Mouse (Mus musculus) stomach, embryonic 16.5 days (tissue): Measurements from ENCODE around the gene Tmem198. TPM values are rescaled to one million over a fixed set of nuclear protein-coding genes. Genes with fewer than 3 reads are reported as not detected.

Source experiments
- ATAC-seq: fragments of 200-750 bp; cut with Nextera tagmentation; 2 replicates; pipeline ENCODE4 v1.8.0; 2017; ENCODE audit warnings: moderate number of reproducible peaks, moderate TSS enrichment; ENCODE audit not compliant: insufficient read depth, low FRiP score
- H3K27ac ChIP-seq: fragments of 300-500 bp; sonication (generic); 2 replicates; pipeline ENCODE4 v1.5.1; 2014; ENCODE audit warnings: low read length
- H3K27me3 ChIP-seq: fragments of 300-500 bp; sonication (generic); 2 replicates; pipeline ENCODE4 v1.6.1; 2014; ENCODE audit warnings: low read length, control low read depth, mixed read lengths; ENCODE audit not compliant: control insufficient read depth, insufficient read depth
- H3K36me3 ChIP-seq: fragments of 300-500 bp; sonication (generic); 2 replicates; pipeline ENCODE4 v1.6.1; 2014; ENCODE audit warnings: low read length; ENCODE audit not compliant: control insufficient read depth, insufficient read depth
- H3K4me1 ChIP-seq: fragments of 300-500 bp; sonication (generic); 2 replicates; pipeline ENCODE4 v1.6.1; 2014; ENCODE audit warnings: low read length, control low read depth, mixed read lengths; ENCODE audit not compliant: control insufficient read depth, insufficient read depth
- H3K4me2 ChIP-seq: fragments of 300-500 bp; sonication (generic); 2 replicates; pipeline ENCODE4 v1.6.1; 2014; ENCODE audit warnings: low read depth, low read length, mixed read lengths
- H3K4me3 ChIP-seq: fragments of 300-500 bp; sonication (generic); replicated peaks from 2 replicates; pipeline ENCODE4 v1.5.1; 2014; ENCODE audit warnings: mild to moderate bottlenecking, low read length
- H3K9ac ChIP-seq: fragments of 300-500 bp; sonication (generic); 2 replicates; pipeline ENCODE4 v1.6.1; 2014; ENCODE audit warnings: low read length
- H3K9me3 ChIP-seq: fragments of 300-500 bp; sonication (generic); replicated peaks from 2 replicates; pipeline ENCODE4 v1.6.1; 2016; ENCODE audit warnings: low read length, control low read depth; ENCODE audit not compliant: control insufficient read depth
- WGBS: fragments of 180-500 bp; shearing (Covaris S2); extraction: QIAGEN DNeasy Blood & Tissue Kit; methylation state at CpG from one replicate; pipeline ENCODE4 v1.1.7; 2014; 5-methylcytosine and 5-hydroxymethylcytosine counted together
- polyA plus RNA-seq: library from polyadenylated mRNA; unstranded; fragments of >200 nt; fragmentation: Nextera tagmentation; extraction: Ambion mirVana; gene quantifications from 2 replicates; pipeline ENCODE4 v1.2.1, GENCODE M21; 2015

Gene Tmem198
- polyA plus RNA-seq, 1 experiment from 2014 or later, result 2.1 TPM

DNA sequence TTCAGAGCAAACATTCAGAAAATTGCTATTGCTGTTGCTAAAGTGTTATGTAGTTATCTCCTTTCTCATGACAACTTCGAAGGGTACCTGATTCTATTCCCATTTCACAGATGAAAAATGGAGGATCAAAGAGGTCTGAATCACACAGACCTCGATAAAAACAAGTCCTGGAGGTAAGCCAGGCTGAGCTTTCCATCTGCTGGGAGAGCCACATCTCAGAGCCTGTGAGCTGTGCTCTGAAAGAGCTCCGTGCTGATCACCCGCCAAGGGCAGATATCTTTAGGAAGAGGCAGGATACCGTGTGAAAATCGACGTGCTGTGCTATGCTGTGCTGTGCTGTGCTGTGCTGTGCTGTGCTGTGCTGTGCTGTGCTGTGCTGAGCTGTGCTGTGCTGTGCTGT, 19.0 kb upstream of the Tmem198 start:
- Histone ChIP-seq H3K4me1 (peaks cover 22% of the 10 kb centered on the region; the same call in 1 of the 2 replicates), H3K4me2 (no peak overlapping the region), H3K4me3 (no peak overlapping the region), H3K9ac (no peak overlapping the region), H3K9me3 (no peaks in the 10 kb centered on the region), H3K36me3 (no peaks in the 10 kb centered on the region), H3K27me3 (peaks cover 17% of the 10 kb centered on the region), H3K27ac (no peak overlapping the region)
- no peak for ATAC-seq
- WGBS, result 69% methylated on average over 7 of the region's 7 CpGs

DNA sequence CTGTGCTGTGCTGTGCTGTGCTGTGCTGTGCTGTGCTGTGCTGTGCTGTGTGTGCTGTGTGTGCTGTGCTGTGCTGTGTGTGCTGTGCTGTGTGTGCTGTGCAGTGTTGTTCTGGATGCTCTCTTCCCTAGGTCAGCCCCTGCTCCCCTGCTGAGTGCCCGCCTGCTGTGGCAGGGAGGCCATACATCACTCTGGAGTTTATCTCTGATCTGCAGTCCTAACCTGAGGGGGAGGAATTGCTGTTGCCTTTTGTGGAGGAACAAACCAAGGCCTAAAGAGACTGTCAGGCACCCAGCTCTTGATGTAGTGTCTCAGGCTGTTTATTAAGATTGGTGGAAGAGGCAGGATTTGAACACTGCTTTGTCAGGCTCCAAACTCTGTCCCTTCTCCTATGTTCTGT, 16.7 kb upstream of the Tmem198 start:
- H3K27ac ChIP-seq, result no peak overlapping the region
- no peak overlapping the region for H3K4me3 ChIP-seq
- H3K36me3 ChIP-seq, result no peaks in the 10 kb centered on the region
- H3K9me3 ChIP-seq, result no peaks in the 10 kb centered on the region
- no peak for ATAC-seq
- 44% methylated on average over 1 of the region's 1 CpGs for WGBS
- peaks cover 19% of the 10 kb centered on the region; the same call in 1 of the 2 replicates for H3K4me1 ChIP-seq
- H3K9ac ChIP-seq, result no peak overlapping the region
- peaks cover 6% of the 10 kb centered on the region for H3K27me3 ChIP-seq
- H3K4me2 ChIP-seq, result no peak overlapping the region

DNA sequence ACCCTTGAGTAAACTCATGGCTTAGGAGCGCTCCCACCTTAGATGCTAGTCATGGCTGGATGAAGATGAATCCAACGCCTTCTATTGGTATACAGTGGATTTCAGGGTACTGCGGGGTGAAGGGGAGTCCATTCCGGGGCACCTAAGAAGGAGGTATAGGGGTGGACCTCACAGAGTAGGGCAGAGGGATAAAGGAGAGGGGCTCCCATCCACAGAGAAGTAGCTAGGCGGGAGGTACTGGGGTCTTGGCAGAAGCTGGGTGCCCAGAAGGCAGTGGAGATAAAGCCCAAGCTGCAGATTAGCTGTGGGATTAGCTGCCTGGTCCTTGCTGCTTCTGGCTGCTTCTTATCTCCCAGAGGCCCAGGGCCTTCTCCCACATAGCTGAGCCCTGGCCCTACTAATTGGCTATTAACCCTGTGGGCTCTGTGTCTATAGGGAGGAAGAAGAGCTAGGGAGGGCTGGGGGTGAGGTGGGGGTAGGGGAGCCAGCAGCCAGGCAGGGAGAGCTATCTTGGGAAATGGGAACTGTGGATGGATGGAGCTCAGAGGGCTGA, 15.6 kb upstream of the Tmem198 start:
- ATAC-seq, result no peak
- Histone ChIP-seq H3K9me3 (no peaks in the 10 kb centered on the region), H3K27me3 (peaks cover 6% of the 10 kb centered on the region), H3K4me2 (no peak overlapping the region), H3K9ac (peak overlapping the region; percentile 44; the same call in 1 of the 2 replicates), H3K27ac (no peak overlapping the region), H3K36me3 (no peaks in the 10 kb centered on the region), H3K4me3 (no peak overlapping the region), H3K4me1 (peaks cover 15% of the 10 kb centered on the region; the same call in 1 of the 2 replicates)
- 76% methylated on average over 5 of the region's 5 CpGs for WGBS

DNA sequence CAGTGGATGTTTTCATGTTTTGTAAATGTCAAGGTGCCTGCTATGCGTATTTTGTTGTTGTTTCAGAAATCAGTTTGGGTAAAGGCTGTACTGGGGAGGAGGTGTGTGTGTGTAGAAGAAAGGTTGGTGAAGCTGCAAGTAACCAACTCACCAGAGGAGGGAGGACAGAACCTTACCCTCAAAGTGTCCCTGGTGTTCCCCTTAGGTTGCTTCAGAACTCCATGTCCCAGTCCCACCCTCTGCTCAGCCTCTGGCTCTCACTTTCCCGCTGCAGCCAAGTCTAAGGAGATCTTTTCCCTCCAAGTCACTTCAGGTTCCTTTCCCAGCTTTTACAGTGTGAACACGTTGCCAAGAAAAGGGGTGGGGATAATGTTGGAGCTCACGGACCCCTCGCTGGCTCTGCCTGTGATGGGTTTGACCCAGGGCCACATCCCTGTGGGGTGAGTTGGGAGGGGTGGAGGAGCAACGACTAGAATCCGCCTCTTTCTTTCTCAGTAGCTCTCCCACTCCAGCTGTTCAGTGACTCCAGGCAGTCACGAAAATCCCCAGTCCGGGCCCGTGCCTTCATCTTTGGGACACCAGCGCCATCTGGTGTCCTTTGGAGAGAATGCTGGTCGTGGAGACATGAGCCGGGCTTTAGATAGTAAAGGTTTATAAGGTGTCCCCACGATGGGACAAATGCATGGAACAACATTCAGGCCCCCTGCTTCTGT, 12.0 kb upstream of the Tmem198 start:
- Histone ChIP-seq H3K4me3 (no peak overlapping the region), H3K9me3 (no peaks in the 10 kb centered on the region), H3K27ac (no peak overlapping the region), H3K36me3 (no peaks in the 10 kb centered on the region), H3K9ac (peak overlapping the region; percentile 47; the same call in 1 of the 2 replicates), H3K27me3 (peaks cover 9% of the 10 kb centered on the region), H3K4me1 (peaks cover 6% of the 10 kb centered on the region; the same call in 1 of the 2 replicates), H3K4me2 (no peak overlapping the region)
- ATAC-seq, result peak; percentile 82
- 9% methylated on average over 14 of the region's 14 CpGs for WGBS

DNA sequence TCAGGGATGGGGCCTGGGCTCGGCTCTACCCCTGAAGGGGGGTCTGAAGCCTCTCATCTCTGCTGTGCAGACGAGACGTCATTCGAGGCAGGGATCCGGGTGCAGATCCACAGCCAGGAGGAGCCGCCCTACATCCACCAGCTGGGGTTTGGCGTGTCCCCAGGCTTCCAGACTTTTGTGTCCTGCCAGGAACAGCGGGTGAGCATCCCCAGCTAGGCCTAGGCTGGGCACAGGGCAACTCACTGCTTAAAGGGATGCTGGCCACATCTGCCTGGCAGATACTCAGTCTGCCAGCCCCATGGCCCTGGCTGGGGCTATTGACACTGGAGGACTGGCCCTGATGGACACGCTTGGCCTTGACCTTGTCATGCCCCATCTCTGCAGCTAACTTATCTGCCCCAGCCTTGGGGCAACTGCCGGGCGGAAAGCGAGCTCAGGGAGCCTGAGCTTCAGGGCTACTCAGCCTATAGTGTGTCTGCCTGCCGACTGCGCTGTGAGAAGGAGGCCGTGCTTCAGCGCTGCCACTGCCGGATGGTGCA, 10.0 kb upstream of the Tmem198 start:
- Histone ChIP-seq H3K27ac (no peak overlapping the region), H3K27me3 (peaks cover 9% of the 10 kb centered on the region), H3K4me3 (no peak overlapping the region), H3K36me3 (peaks cover 3% of the 10 kb centered on the region; the same call in 1 of the 2 replicates), H3K9me3 (no peaks in the 10 kb centered on the region), H3K4me1 (peaks cover 6% of the 10 kb centered on the region; the same call in 1 of the 2 replicates), H3K9ac (no peak overlapping the region), H3K4me2 (no peak overlapping the region)
- ATAC-seq, result no peak
- 78% methylated on average over 17 of the region's 17 CpGs for WGBS

DNA sequence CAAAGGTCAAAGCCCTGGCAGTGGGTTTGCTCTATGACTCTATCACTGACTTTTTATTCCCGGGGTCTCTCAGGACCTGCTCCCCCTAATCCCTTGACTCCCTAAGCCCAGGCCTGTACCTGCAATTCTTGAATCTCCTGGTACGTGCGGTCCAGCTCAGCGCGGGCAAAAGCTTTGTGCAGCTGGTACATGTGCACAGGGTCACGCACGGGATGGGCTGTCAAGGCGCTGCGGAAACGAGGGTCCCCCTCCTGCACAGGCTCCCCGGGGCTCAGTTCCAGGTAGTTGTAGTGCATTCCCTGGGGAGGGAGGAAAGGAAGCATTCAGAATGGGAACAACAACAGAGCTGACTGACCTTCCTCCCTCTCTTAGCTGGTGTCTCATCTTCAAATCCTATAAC, 2.9 kb upstream of the Tmem198 start:
- ATAC-seq, result no peak
- Histone ChIP-seq H3K9ac (no peak overlapping the region), H3K4me2 (no peak overlapping the region), H3K36me3 (peaks cover 13% of the 10 kb centered on the region), H3K4me3 (no peak overlapping the region), H3K4me1 (peaks cover 18% of the 10 kb centered on the region; the same call in 1 of the 2 replicates), H3K9me3 (no peaks in the 10 kb centered on the region), H3K27me3 (peaks cover 10% of the 10 kb centered on the region; the same call in 1 of the 2 replicates), H3K27ac (no peak overlapping the region)
- WGBS, result 92% methylated on average over 11 of the region's 11 CpGs

DNA sequence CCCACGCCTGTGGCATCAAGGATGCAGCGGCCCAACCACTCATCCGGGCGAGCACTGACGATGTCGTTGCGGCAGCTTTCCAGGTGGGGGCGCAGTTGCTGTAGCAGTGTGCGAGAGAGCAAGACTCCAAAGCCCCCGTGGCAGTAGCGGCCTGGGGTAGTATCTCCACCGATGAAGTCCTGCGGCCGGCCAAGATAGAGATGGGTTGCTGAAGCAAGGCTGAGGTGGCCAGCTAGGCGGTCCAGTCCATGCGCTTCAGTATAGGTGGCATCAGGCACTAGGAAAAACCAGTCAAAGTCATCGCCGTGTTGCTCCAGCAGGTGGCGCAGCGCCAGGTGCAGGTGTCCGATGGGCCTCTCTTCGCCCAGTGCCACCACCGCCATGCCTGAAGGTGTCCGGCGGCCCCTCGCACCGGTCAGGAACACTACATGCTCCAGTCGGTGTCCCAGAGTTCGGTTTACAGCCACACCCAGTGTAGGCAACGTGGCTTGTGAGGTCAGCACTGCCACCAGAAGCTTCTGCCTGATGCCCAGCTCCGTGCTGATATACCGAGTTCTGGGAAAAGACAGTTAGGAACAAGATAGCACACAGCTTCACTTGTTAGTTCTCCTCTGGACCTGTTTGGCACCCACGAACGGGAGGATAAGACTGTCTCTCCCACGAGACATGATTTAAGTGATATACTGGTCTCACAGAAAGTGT, 1.9 kb upstream of the Tmem198 start:
- Histone ChIP-seq H3K36me3 (peaks cover 13% of the 10 kb centered on the region), H3K9ac (no peak overlapping the region), H3K4me3 (peak overlapping the region; percentile 20; the same call in 1 of the 2 replicates), H3K27ac (no peak overlapping the region), H3K4me2 (peak overlapping the region; percentile 51), H3K9me3 (no peaks in the 10 kb centered on the region), H3K4me1 (peaks cover 18% of the 10 kb centered on the region; the same call in 1 of the 2 replicates), H3K27me3 (peaks cover 18% of the 10 kb centered on the region; the same call in 1 of the 2 replicates)
- no peak for ATAC-seq
- 16% methylated on average over 35 of the region's 35 CpGs for WGBS

DNA sequence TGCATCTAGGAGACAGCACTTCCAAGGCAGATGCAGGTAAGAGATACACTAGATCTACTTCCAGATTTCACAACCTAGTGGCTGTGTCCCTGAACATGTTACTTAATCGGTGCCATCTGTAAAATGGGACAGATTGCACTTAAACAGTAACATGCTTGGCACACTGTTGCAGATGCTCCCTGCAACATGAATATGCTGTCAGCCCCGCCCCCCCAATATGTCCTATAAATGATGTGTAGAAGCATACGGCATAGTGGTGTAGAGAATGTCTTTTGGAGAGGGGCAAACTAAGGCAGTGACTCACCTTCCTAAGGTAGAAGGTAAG, 1.4 kb upstream of the Tmem198 start:
- Histone ChIP-seq H3K4me3 (peak overlapping the region; percentile 75), H3K4me2 (peak overlapping the region; percentile 51), H3K4me1 (peaks cover 18% of the 10 kb centered on the region; the same call in 1 of the 2 replicates), H3K9me3 (no peaks in the 10 kb centered on the region), H3K9ac (peak overlapping the region; percentile 83), H3K27ac (no peak overlapping the region), H3K27me3 (peaks cover 23% of the 10 kb centered on the region), H3K36me3 (peaks cover 13% of the 10 kb centered on the region)
- no peak for ATAC-seq
- WGBS, result 53% methylated on average over 3 of the region's 3 CpGs

DNA sequence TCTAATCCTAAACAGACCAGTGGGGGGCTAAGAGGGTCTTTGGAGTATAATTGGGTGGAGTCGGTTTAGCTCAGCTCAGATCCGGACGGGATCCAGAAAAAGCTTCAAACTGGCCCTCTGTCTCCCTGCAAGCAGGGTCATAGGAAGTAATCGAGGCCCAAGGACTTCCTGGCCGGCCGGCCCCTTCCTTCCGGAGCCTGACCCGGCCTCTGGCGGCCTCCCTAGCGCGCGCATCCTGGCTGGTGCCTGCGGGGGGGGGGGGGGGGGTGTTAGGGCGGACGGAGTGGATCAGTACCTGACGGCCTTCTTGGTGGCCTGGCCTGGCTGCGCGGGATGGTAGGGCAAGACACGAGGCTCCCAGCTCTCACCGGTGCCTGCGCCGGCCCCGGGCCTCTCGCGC, 835 bp upstream of the Tmem198 start:
- Histone ChIP-seq H3K9ac (peak overlapping the region; percentile 83), H3K4me3 (peak overlapping the region; percentile 75), H3K27me3 (peaks cover 27% of the 10 kb centered on the region), H3K4me1 (peaks cover 18% of the 10 kb centered on the region; the same call in 1 of the 2 replicates), H3K9me3 (no peaks in the 10 kb centered on the region), H3K27ac (peak overlapping the region; percentile 78), H3K4me2 (peak overlapping the region; percentile 51), H3K36me3 (peaks cover 13% of the 10 kb centered on the region)
- 1% methylated on average over 21 of the region's 25 CpGs for WGBS
- no peak for ATAC-seq
